Mouse (Mus musculus) megakaryocyte, embryonic 14.5 days (primary cell): ENCODE measurements around the gene Tex2. TPM values are rescaled to one million over a fixed set of nuclear protein-coding genes. Genes with fewer than 3 reads are reported as not detected.

Experiments
- H3K27me3 ChIP-seq: replicated peaks from 2 replicates; pipeline ENCODE3; 2012; ENCODE audit warnings: inconsistent platforms
- H3K36me3 ChIP-seq: replicated peaks from 2 replicates; pipeline ENCODE3; 2012; ENCODE audit warnings: low read length, inconsistent platforms, mixed read lengths
- H3K4me1 ChIP-seq: 2 replicates; pipeline ENCODE4 v1.6.1; 2012; ENCODE audit warnings: inconsistent platforms
- H3K4me3 ChIP-seq: replicated peaks from 2 replicates; pipeline ENCODE3; 2012; ENCODE audit warnings: moderate library complexity, mild to moderate bottlenecking, inconsistent platforms
- H3K9me3 ChIP-seq: 2 replicates; pipeline ENCODE4 v1.6.1; 2012; ENCODE audit warnings: inconsistent platforms
- FLI1 ChIP-seq: IDR thresholded peaks from 2 replicates; pipeline ENCODE4 v1.6.1; 2012; ENCODE audit warnings: low read length, inconsistent platforms, mixed read lengths
- GATA1 ChIP-seq: IDR thresholded peaks from 3 replicates; pipeline ENCODE4 v1.6.1; 2012; ENCODE audit warnings: mixed read lengths, low read length, inconsistent platforms, borderline replicate concordance
- polyA plus RNA-seq: library from polyadenylated mRNA; stranded (reverse); fragments of >175 nt; gene quantifications from 2 replicates; pipeline ENCODE4 v1.2.3, GENCODE M21; 2012; ENCODE audit warnings: low replicate concordance; ENCODE audit not compliant: insufficient read depth

Tex2 gene
- polyA plus RNA-seq, 1 experiment: 7.4 TPM

- Histone ChIP-seq H3K36me3 (peaks cover 92% of the 10 kb centered on the region), H3K9me3 (no peaks in the 10 kb centered on the region), H3K27me3 (no peaks in the 10 kb centered on the region), H3K4me3 (no peak overlapping the region), H3K4me1 (peaks cover 100% of the 10 kb centered on the region)
- TF ChIP-seq FLI1 (no peak), GATA1 (no peak)
Observed at GRCm38 (mm10) chr11:106571026-106571983, 41.9 kb downstream of the Tex2 start.

- Histone ChIP-seq H3K4me1 (peaks cover 97% of the 10 kb centered on the region), H3K4me3 (no peak overlapping the region), H3K27me3 (no peaks in the 10 kb centered on the region), H3K36me3 (peaks cover 94% of the 10 kb centered on the region), H3K9me3 (no peaks in the 10 kb centered on the region)
- no peak for TF ChIP-seq GATA1
- TF ChIP-seq FLI1: no peak
Observed at GRCm38 (mm10) chr11:106568329-106568960, 44.8 kb downstream of the Tex2 start.

GRCm38 (mm10) chr11:106566040-106566785 is 47.0 kb downstream of the Tex2 start:
- Histone ChIP-seq H3K9me3 (no peaks in the 10 kb centered on the region), H3K4me3 (no peak overlapping the region), H3K36me3 (peaks cover 92% of the 10 kb centered on the region), H3K4me1 (peaks cover 92% of the 10 kb centered on the region), H3K27me3 (no peaks in the 10 kb centered on the region)
- no peak for TF ChIP-seq FLI1
- TF ChIP-seq GATA1: no peak

- Histone ChIP-seq H3K27me3 (no peaks in the 10 kb centered on the region), H3K4me1 (peaks cover 92% of the 10 kb centered on the region), H3K9me3 (no peaks in the 10 kb centered on the region), H3K4me3 (peak overlapping the region; percentile 66), H3K36me3 (peaks cover 91% of the 10 kb centered on the region)
- TF ChIP-seq GATA1 (no peak), FLI1 (no peak)
Observed at GRCm38 (mm10) chr11:106564261-106564660, 49.0 kb downstream of the Tex2 start.

DNA sequence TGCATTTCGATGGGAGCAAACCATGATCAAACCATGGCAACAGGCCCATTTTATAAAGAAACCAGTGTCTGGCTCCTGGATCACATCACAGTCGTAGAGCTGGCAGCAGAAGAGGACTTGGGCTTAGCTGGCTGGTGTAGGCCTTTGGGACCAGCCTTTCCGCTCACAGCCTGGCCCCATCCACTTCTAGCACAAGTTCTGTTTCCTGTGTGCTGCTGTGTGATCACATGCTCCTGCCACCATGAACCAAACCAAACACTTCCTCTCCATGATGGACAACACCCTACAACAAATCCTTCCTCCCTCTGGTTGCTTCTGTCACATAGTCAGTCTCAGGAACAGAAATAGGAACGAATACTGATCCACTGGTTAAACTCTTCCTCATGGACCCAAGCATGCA is 50.5 kb downstream of the Tex2 start:
- TF ChIP-seq GATA1 (no peak), FLI1 (no peak)
- no peaks in the 10 kb centered on the region for H3K9me3 ChIP-seq
- H3K4me1 ChIP-seq: peaks cover 92% of the 10 kb centered on the region
- H3K36me3 ChIP-seq: peaks cover 91% of the 10 kb centered on the region
- H3K27me3 ChIP-seq: no peaks in the 10 kb centered on the region
- H3K4me3 ChIP-seq: peak overlapping the region; percentile 33

DNA sequence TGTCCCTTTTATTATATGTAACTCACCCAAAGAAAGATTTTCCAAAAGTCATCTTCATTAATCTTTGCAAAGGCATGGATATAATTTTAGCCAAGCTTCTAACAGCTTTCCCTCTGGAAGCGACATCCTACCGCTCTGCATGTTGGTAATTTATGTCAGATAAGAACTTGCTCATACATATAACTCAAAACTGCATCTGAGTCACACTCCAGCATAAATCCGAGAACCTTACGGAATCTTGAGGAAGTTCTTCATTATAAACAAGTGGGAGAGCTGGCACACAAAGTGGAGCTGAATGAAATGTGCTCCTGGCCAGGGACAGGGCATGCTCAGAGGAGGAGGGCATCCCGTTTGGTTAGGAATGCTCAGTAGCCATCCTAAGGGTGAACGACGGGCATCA is 53.5 kb downstream of the Tex2 start:
- no peak overlapping the region for H3K4me3 ChIP-seq
- peaks cover 81% of the 10 kb centered on the region for H3K36me3 ChIP-seq
- no peaks in the 10 kb centered on the region for H3K27me3 ChIP-seq
- peaks cover 95% of the 10 kb centered on the region for H3K4me1 ChIP-seq
- no peak for TF ChIP-seq FLI1
- no peak for TF ChIP-seq GATA1
- no peaks in the 10 kb centered on the region for H3K9me3 ChIP-seq

- TF ChIP-seq FLI1 (no peak), GATA1 (no peak)
- H3K36me3 ChIP-seq: peaks cover 65% of the 10 kb centered on the region
- no peak overlapping the region for H3K4me3 ChIP-seq
- H3K9me3 ChIP-seq: no peaks in the 10 kb centered on the region
- no peaks in the 10 kb centered on the region for H3K27me3 ChIP-seq
- H3K4me1 ChIP-seq: peaks cover 94% of the 10 kb centered on the region
Observed at GRCm38 (mm10) chr11:106558008-106558407, 55.2 kb downstream of the Tex2 start.

GRCm38 (mm10) chr11:106557398-106557797 is 55.8 kb downstream of the Tex2 start:
- H3K36me3 ChIP-seq: peaks cover 61% of the 10 kb centered on the region
- H3K4me3 ChIP-seq: no peak overlapping the region
- TF ChIP-seq FLI1 (no peak), GATA1 (no peak)
- no peaks in the 10 kb centered on the region for H3K27me3 ChIP-seq
- H3K4me1 ChIP-seq: peaks cover 89% of the 10 kb centered on the region
- H3K9me3 ChIP-seq: no peaks in the 10 kb centered on the region

DNA sequence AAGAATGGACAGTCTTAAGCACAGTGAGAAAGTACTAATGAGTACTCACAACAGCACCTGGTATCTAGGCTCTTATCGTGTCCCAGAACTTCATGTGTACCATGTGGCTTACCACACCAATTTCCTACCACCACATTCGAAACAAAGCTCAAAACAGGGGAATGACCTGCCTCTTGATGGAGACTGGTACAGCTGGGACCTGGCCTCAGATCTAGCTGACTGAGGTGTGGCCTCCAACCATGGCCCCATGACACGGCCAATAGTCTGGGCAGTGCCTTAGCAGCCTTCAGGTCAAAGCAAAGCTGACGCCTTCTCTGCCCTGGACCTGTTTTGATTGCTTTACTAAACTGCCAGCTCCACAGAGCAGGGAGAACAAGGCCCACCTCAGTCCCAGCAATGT is 56.5 kb downstream of the Tex2 start:
- Histone ChIP-seq H3K4me1 (peaks cover 91% of the 10 kb centered on the region), H3K27me3 (no peaks in the 10 kb centered on the region), H3K36me3 (peaks cover 62% of the 10 kb centered on the region), H3K9me3 (no peaks in the 10 kb centered on the region), H3K4me3 (peak overlapping the region; percentile 23)
- no peak for TF ChIP-seq GATA1
- no peak for TF ChIP-seq FLI1
